Mouse (Mus musculus) thymus, adult 2 months (tissue): Measurements from ENCODE around the gene Nek8. TPM values are rescaled to one million over a fixed set of nuclear protein-coding genes. Genes with fewer than 3 reads are reported as not detected.
A peak's percentile ranks its signal among the peaks of the same experiment; 100 is the strongest.

Experiments used
- DNase-seq: peaks from one replicate; pipeline ENCODE4 v3.0.0; 2021
- H3K27ac ChIP-seq: fragments of 200-500 bp; 2 replicates; pipeline ENCODE4 v1.5.1; 2012; ENCODE audit warnings: low read length, control low read depth; ENCODE audit not compliant: control insufficient read depth, insufficient read depth
- H3K27me3 ChIP-seq: fragments of 200-500 bp; 2 replicates; pipeline ENCODE4 v1.6.1; 2012; ENCODE audit warnings: mild to moderate bottlenecking, low read length, moderate library complexity, mixed read lengths; ENCODE audit not compliant: control insufficient read depth, insufficient read depth
- H3K36me3 ChIP-seq: fragments of 200-500 bp; 2 replicates; pipeline ENCODE4 v1.6.1; 2012; ENCODE audit warnings: mild to moderate bottlenecking, low read length, moderate library complexity; ENCODE audit not compliant: control insufficient read depth, insufficient read depth
- H3K4me1 ChIP-seq: fragments of 200-500 bp; replicated peaks from 2 replicates; pipeline ENCODE4 v1.6.1; 2012; ENCODE audit warnings: low read length; ENCODE audit not compliant: control insufficient read depth, insufficient read depth
- H3K4me3 ChIP-seq: fragments of 200-500 bp; 2 replicates; pipeline ENCODE4 v1.5.1; 2012; ENCODE audit warnings: mild to moderate bottlenecking, low read length, control low read depth, moderate library complexity; ENCODE audit not compliant: control insufficient read depth, insufficient read depth
- CTCF ChIP-seq: fragments of 200-500 bp; IDR thresholded peaks from 2 replicates; pipeline ENCODE4 v1.5.1; 2012; ENCODE audit warnings: mild to moderate bottlenecking, control low read depth, low read length, moderate library complexity, borderline replicate concordance; ENCODE audit not compliant: control insufficient read depth, poor library complexity, insufficient read depth; ENCODE audit errors: extremely low read depth
- POLR2A ChIP-seq: fragments of 200-500 bp; IDR thresholded peaks from 2 replicates; pipeline ENCODE4 v1.6.1; 2012; ENCODE audit warnings: mild to moderate bottlenecking, low read length, control low read depth, moderate library complexity; ENCODE audit not compliant: control insufficient read depth, poor library complexity, insufficient read depth; ENCODE audit errors: extremely low read depth
- WGBS: fragments of 180-500 bp; shearing (Covaris S2); methylation state at CpG from one replicate; pipeline ENCODE4 v1.1.7; 2018; 5-methylcytosine and 5-hydroxymethylcytosine counted together
- polyA plus RNA-seq: library from polyadenylated mRNA; depleted of rRNA; stranded (reverse); fragments of >200 nt; gene quantifications from 2 replicates; pipeline ENCODE4 v1.2.3, GENCODE M21; 2012

The Nek8 gene
- polyA plus RNA-seq, 1 experiment, result 27.4 TPM

- peak overlapping the region; percentile 87 for H3K4me3 ChIP-seq
- WGBS, result under 1% methylated on average over 22 of the region's 22 CpGs
- peak; percentile 81 for DNase-seq
- H3K27ac ChIP-seq, result peak overlapping the region; percentile 82
- no peak; the same call in 1 of the 2 replicates for TF ChIP-seq CTCF
- TF ChIP-seq POLR2A, result peak; percentile 49; the same call in 1 of the 2 replicates
- H3K4me1 ChIP-seq, result peaks cover 33% of the 10 kb centered on the region
- peaks cover 19% of the 10 kb centered on the region for H3K36me3 ChIP-seq
- no peaks in the 10 kb centered on the region for H3K27me3 ChIP-seq
Measured at GRCm38 (mm10) chr11:78163681-78164603, 12.5 kb downstream of the Nek8 start.

- DNase-seq, result no peak
- peak overlapping the region; percentile 77 for H3K27ac ChIP-seq
- peaks cover 28% of the 10 kb centered on the region for H3K36me3 ChIP-seq
- peaks cover 30% of the 10 kb centered on the region for H3K4me1 ChIP-seq
- 65% methylated on average over 2 of the region's 2 CpGs for WGBS
- TF ChIP-seq POLR2A (no peak), CTCF (no peak)
- no peaks in the 10 kb centered on the region for H3K27me3 ChIP-seq
- peak overlapping the region; percentile 87 for H3K4me3 ChIP-seq
Measured at GRCm38 (mm10) chr11:78163045-78163444, 13.4 kb downstream of the Nek8 start.

- no peak for TF ChIP-seq POLR2A
- Histone ChIP-seq H3K36me3 (peaks cover 33% of the 10 kb centered on the region), H3K27ac (0 out of 2 replicates have a peak overlapping the region, but pooled peaks have one; percentile 77), H3K4me3 (no peak overlapping the region), H3K4me1 (peaks cover 30% of the 10 kb centered on the region), H3K27me3 (no peaks in the 10 kb centered on the region)
- WGBS, result 61% methylated on average over 6 of the region's 6 CpGs
- DNase-seq, result no peak
Measured at GRCm38 (mm10) chr11:78162504-78162903, 14.0 kb downstream of the Nek8 start.

- no peak overlapping the region for H3K27ac ChIP-seq
Measured at GRCm38 (mm10) chr11:78161968-78162367, 14.5 kb downstream of the Nek8 start.

GRCm38 (mm10) chr11:78161169-78161568, 15.3 kb downstream of the Nek8 start:
- DNase-seq, result no peak

More at GRCm38 (mm10) chr11:78161968-78162367, 14.5 kb downstream of the Nek8 start:
- Histone ChIP-seq H3K27me3 (no peaks in the 10 kb centered on the region), H3K36me3 (peaks cover 35% of the 10 kb centered on the region), H3K4me1 (peaks cover 30% of the 10 kb centered on the region), H3K4me3 (no peak overlapping the region)
- WGBS, result 63% methylated on average over 4 of the region's 4 CpGs
- TF ChIP-seq CTCF, result peak; percentile 11; the same call in 1 of the 2 replicates
- TF ChIP-seq POLR2A, result no peak
- no peak for DNase-seq

GRCm38 (mm10) chr11:78160675-78161074, 15.8 kb downstream of the Nek8 start:
- 95% methylated on average over 3 of the region's 3 CpGs for WGBS
- no peak overlapping the region for H3K27ac ChIP-seq
- no peak for TF ChIP-seq POLR2A
- H3K36me3 ChIP-seq, result peaks cover 35% of the 10 kb centered on the region
- peaks cover 21% of the 10 kb centered on the region for H3K4me1 ChIP-seq
- no peak for DNase-seq
- no peaks in the 10 kb centered on the region for H3K27me3 ChIP-seq
- H3K4me3 ChIP-seq, result no peak overlapping the region

More at GRCm38 (mm10) chr11:78161169-78161568, 15.3 kb downstream of the Nek8 start:
- Histone ChIP-seq H3K4me1 (peaks cover 26% of the 10 kb centered on the region), H3K36me3 (peaks cover 35% of the 10 kb centered on the region), H3K27me3 (no peaks in the 10 kb centered on the region), H3K27ac (no peak overlapping the region), H3K4me3 (no peak overlapping the region)
- 96% methylated on average over 14 of the region's 14 CpGs for WGBS
- no peak for TF ChIP-seq POLR2A
- no peak for TF ChIP-seq CTCF
